Mouse (Mus musculus): ENCODE data around the gene E130114P18Rik. TPM values are rescaled to one million over a fixed set of nuclear protein-coding genes. Genes with fewer than 3 reads are reported as not detected.
A peak's percentile ranks its signal among the peaks of the same experiment; 100 is the strongest.

The E130114P18Rik gene
- under 1 TPM; 0.26 to 0.27 TPM for total RNA-seq (2021)
- long read RNA-seq, experiment 1, partial matches to known transcripts: 0 of 2 reads
- long read RNA-seq, experiment 1, other reads (novel, unspliced or antisense): 2 of 2 reads
- long read RNA-seq, experiment 2, partial matches to known transcripts: 0 of 2 reads
- long read RNA-seq, experiment 2, other reads (novel, unspliced or antisense): 2 of 2 reads

DNA sequence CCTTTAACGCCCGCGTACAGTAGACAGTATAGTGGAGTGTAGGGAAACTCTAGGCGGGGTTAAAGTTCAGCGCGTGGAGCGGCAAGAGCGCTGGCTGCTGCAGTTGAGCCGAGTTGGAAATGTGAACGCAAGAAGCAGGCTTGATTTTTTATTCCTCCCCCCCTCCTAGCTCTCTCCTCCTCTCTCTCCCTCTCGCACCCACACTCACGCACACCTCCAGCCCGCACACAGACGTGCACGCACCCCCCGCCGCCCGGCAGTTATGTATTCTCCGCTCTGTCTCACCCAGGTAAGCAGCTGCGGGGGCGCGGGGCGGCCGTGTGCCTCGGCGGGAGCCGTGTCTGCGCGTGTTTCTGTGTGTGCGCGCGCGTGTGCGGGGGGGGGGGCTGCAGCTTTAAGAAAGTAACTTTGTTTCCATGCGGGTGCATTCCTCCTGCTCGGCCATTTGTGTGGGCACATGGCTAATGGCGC, at the start of gene E130114P18Rik:
TSS of gene E130114P18Rik (minus strand) at position 373 of the 471 bp plus-strand sequence.
- peak in 1 of 2 experiments; percentile 62 for DNase-seq (ENCODE audit: low spot score in 2 of 2)

DNA sequence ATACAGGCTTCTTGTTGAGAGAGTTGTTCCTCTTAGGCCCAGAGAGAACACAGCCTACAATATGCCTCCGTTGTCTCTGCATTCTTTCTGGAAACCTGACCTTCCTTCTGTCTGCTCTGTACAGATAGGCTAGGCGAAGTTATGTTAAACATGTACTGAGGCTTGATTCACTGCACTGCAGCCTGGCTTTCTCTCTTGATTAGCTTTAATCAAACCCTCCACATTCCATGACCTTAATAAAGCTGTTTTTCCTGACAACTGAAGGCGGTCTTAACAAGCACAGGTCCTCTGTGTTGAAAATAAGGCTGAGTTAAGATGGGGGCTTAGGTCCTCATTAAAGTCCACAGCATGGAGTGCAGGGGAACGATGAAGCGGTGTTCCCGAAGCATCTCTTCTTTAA, 49.2 kb upstream of the E130114P18Rik start:
- no peak for DNase-seq (ENCODE audit: low spot score in 2 of 2)

DNA sequence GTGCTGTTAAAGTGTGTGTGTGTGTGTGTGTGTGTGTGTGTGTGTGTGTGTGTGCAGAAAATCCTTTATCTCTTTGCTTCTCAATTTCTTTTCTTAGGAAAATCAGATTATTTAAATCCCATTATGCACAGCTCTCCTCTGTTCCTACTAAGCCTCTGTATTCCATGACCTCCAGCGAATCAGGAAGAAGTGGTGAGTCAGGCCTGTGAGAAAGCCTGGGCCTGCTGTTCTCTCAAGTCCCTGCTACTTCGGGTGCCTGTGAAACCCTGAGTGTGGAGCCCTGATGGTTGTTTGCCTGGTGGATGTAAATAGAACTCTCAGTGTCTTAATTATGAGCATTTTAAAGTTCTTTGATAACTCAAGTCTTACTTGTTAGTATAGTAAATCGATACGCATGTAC, 48.0 kb upstream of the E130114P18Rik start:
- DNase-seq (ENCODE audit: low spot score in 2 of 2): no peak

DNA sequence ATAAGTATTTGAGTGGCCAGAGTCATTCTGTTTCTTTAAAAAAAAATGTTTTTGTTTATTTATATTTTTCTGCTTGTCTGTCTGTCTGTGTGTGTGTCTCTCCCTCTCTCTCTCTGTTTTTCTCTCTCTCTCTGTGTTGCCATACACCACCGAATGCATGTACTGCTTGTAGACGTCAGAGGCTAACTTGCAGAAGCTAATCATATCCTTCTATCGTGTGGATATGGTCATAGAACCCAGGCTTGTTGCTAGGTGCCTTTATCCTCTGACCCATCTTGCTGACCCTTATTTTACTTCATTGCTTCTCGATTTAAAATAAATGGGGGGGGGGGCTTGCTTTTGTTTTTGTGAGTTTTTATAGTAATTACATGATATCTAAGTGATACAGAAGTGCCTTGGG, 47.6 kb upstream of the E130114P18Rik start:
- DNase-seq (ENCODE audit: low spot score in 2 of 2): no peak

DNA sequence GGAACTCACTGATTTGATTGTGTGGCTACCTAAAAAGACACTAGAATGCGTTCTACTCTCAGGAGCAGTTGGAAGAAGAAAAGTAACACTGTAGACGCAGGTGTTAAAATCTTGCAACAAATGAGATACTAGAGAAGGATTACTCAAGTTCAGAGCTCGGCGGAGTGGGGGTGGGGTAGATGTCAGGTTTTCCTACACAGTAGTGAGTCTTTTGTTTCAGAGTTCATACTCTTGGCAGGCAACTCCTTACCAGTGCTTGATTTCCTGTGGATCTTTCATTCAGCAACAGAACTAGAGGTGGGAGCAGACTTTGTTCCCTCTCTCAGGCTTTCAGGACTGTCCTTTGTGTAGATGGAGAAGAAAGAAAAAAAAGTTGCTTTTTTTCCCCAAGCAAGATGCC, 46.6 kb upstream of the E130114P18Rik start:
- no peak for DNase-seq (ENCODE audit: low spot score in 2 of 2)

DNA sequence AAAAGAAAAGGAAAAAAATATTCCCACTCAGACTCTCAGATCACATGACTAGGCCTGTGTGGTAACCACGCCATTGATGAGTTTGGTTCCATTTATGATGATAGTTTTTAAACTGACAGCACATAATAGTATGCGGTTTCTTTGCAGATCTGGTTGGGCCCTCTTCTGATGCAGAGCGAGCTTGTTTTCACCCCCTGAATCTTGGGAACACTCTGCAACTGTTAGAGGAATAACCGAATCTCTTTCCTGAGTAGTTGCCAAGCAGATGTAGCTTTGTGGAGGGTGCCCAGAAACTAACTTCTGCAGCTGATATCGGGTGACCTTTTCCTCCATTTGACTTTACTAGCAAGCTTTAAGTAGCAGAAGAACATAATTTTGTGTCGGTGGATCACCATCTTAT, 45.6 kb upstream of the E130114P18Rik start:
- DNase-seq (ENCODE audit: low spot score in 2 of 2): no peak

DNA sequence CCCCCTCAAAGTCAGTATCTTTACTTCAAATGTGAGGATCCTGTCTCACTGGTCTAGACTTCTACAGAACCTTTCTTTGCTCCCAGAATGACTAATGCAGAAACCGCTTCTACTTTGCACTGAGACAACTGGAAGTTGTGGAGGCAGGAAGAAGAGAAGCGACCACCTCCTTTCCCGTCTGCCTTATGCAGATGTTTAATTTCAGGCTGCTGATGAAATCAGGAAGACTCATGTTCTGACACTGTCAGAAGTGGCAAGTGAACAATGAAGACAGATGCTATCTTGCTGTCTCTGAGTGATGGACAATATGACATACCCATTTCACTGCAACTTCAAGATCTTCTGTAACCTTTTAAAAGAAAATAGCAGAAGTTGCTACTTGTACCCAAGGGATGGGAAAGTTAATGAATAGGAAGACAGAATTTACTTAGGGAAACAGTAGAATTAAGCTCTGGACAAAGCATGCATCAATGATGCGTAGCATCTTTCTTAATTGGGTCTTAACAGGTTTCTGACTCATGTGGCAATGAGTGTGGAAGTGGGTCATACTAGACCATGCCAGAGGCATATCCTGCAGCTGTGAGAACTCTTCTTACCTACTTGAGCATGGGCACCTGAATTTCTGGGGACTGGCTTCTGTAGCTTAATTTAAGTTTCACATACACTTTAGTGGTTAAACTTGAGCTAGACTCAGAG, 43.8 kb upstream of the E130114P18Rik start:
- DNase-seq (ENCODE audit: low spot score in 2 of 2): no peak

DNA sequence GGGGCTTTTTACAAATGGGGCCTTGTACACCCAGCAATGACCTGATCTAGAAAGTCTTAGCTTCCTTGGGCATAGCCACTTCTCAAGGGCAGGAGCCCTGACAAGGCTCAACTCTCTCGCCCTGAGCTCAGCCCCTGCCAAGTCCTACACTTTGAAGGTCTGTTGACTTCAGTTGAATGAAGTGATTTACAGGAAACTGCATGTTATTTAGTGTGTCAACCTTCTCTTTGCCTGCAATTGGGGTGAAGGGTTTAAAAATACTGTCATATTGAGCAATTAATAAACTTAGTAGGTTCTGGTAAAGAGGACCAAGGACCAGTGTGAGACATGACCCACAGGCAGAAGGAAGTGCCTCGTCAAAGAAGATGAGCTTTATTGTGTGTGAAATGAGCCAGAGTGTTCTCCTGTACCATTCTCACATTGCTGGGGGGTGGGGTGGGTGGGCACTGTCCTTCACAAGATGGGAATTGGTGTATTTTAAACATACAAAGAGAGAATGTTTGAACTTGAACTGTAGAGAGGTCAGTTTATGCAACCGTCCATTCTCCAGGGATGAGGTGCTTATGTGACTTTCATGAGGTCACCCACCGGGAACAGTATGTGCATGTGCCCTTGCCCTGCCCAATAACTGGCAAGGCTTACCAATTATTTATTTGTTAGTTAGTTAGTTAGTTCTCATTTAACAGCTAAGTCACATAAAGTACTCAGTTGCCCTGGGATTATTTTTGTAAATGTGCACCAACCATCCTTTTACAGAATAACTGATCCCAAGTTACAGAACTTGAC, 42.8 kb upstream of the E130114P18Rik start:
- DNase-seq (ENCODE audit: low spot score in 2 of 2): no peak

DNA sequence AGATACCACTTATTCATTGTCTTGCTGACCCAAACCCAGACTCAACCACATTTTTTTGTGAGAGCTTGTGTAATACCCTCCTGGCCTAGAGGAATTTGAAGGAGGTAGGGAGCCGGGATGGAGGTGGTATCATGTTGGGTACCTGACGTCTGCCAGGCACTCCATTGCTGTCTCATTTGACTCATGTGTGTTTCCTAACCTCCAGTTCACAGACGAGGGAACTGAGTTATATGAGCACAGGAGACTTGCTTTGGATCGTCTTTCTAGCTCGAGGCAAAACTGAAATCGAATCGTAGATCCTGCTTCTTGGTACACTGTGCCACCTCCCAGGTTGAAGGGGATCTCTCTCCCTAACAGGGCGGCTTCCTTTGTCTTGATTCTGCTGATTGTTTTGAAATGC, 41.2 kb upstream of the E130114P18Rik start:
- DNase-seq (ENCODE audit: low spot score in 2 of 2): no peak

DNA sequence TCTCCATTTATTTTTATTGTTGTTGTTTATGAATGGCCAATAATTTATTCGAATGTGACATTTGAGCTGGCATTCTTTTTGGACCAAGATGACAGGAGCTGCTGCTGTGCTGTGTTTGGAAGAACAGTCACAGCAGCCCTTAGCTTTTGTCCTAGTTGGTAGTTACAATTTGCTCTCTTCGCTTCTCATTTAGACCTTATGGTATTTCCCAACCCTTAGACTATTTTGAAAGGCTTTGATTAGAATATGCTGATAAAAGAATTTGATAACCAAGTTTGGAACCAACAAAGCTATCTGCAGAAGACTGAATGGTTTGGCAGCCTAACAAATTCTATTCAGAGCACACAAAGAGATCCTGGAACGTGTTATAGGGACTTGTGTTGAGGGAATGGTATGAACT, 40.6 kb upstream of the E130114P18Rik start:
- DNase-seq (ENCODE audit: low spot score in 2 of 2): no peak

DNA sequence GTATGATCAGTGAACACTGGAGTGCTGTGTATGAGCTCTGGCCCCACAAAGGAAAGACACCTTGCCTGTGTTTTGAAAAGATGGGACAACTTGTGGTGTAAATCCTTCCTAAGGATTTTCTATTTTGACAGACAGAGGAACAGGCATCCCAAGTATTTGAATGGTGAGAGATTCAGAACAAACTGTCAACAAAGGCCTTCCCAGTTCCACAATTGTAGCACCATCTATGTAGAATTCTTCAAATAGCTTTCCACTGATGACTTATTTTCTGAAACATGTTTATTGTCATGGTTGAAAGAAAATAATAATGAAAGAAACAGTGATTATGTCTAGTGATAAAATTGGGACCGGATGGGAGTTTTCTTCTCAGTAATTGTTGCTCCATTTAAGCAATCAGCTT, 39.9 kb upstream of the E130114P18Rik start:
- DNase-seq (ENCODE audit: low spot score in 2 of 2): no peak

DNA sequence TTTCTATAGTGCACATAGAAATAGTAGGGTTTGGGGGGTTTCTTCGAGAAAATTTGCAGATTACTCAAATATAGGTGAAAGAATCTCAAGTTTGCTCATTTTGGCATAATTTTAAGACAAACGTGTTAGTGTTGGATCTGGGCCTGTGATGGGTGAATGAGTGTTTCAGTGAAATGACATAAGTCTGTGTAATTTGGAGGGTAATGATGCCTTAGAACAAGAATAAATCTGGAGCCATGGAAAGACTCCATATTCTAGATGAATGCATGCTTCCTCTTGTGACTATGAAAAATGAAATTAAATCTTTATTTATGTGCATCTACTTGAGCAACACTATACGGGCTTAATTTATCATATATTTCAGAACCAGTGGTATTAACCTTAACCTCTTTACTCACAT, 38.9 kb upstream of the E130114P18Rik start:
- no peak for DNase-seq (ENCODE audit: low spot score in 2 of 2)

DNA sequence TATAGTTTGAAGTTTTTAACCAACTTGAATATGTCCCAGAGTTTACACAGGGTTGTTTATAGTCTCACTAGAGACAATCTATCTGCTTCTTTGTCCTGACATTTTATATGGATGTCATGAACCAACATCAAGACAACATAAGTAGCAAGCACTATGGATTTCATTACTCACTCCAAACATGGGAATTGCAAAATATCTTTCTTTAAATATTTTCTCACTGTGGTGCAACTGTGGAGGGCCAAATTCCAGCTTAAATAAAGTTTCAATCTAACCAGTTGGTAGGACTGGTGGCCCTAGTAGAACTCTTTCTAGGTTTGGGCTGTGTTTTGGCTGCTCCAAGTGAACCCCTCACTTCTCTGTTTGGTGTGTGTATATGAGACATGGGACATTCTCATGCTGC, 38.1 kb upstream of the E130114P18Rik start:
- no peak for DNase-seq (ENCODE audit: low spot score in 2 of 2)

DNA sequence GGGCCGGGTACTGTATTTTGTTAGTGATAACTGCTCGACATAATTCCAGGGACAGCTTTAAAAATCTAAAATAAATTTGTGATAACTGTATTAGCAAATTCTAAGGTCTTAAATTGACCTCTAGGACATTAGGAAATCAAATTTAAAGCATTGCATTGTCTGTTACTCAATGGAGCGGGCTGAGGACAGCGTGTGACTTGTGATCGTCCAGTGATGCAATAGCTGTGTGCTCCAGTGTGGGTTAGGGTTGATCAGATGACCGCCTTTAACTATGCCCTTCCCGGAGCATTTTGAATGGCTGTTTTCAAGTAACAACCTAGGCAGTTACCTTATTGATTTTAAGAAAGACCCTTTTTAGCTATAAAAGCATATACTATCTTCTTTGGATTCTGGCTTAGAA, 36.6 kb upstream of the E130114P18Rik start:
- DNase-seq (ENCODE audit: low spot score in 2 of 2): no peak

DNA sequence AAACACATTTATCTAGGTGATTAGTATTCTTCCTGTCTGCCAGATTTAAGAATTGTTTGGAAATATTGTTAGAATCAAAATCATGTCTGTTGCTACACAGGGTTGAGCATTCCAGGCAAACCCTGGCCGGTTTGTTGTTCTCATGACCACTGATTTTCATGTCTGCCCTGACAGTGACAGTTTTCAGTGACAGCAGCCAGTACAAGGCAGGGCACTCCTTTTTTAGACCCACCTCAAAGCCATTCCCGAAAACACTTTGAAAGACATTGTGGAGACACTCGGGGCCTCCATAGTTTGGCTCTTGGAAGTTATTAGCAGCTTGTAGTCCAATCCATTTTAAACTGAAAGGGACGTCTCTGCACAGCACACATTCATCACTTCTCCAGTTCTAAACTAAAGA, 36.1 kb upstream of the E130114P18Rik start:
- DNase-seq (ENCODE audit: low spot score in 2 of 2): no peak

DNA sequence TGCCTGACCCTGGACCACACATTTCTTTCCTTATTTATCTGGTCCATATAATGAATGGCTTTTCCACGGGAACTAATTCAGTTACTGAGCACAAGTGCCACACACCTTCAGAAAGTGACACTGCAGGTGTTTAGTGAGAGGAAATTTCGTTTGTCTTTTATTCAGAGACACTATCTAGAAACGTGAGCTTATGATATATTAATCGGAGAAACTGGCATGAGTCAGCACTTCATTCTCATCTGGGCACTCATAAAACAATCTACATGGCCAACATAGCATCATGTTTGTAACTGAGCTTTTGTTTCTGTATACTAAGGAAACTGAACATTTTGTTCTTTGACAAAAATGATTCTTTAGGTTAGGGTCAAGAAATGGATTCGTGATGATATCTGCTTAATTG, 35.2 kb upstream of the E130114P18Rik start:
- DNase-seq (ENCODE audit: low spot score in 2 of 2): no peak

DNA sequence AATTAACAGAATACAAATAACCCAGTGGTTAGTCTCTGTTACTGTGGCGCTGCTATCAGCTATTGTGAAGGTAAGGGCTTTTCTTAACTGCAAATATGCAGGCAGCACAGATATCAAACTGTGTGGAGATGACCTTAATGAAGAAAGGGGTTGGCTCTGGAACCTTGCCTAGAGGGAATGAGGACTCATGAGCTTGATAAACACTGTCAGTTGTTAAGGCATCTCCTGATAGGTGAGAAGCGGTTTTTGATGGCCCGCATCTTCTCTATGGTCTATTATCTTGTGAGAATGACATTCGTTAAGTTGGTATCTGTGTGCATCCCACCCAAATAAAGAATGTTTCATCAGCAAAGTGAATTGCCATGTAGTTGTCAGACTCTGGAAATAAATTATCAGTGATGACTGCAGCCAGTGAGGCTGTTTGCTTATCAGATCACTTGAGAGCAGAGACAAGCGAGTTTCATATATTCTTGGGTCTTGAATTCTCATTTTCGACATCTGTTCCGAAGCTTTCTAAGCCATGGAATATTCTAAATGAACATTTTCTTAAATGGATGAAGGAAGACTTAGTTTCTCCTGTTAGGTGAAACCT, 32.6 kb upstream of the E130114P18Rik start:
- DNase-seq (ENCODE audit: low spot score in 2 of 2): no peak

DNA sequence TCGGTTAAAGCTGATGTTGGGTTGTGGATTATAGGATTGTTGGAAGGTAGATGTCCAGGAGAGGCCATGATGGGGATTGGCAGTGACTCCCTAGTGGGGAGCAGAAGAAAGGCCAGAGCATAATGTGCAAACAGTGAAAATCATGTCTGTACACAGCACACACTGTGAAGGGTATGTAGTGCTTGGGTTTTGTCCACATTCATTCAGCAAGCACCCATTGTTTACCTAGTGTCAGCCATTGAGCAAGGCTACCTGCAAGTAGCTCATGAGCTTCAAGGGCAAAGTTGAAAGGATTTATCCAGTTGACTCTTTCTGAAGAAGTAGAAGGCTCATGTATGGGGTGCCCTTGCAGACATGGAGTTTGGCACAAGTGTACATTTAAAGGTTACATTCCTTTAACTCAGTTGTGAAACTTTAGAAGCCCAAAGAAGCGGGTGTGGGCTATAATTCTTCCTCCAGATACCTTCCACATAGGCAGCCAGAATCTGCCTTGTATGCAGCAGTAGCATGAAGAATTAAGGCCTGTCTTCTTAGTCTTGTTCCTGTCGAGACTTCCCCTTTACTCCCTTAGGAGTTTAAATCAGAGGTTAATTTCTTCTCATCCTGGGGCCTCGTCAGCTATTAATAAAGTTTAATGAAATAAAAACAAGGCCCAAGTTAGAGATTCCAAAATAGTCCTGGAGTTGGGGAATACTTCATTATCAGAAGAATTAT, 31.9 kb upstream of the E130114P18Rik start:
- DNase-seq (ENCODE audit: low spot score in 2 of 2): no peak

DNA sequence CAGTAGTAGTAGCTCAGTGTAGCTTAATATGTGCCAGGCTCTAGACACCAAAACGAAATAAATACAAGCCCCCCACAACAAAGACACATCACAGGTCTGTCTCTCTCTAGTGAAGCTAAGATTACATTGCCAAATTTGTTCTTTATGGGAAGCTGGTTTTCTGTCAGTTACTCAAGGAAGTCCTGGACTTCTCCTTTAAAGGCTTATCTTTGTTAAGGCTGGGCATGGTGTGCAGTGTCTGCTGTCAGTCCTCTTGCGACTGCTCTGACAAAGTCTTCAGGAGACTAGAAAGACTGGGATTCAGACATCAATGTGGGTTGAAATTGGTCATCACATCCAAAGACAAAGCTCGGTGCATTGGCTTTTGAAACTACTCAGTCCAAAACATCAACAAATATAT, 31.0 kb upstream of the E130114P18Rik start:
- no peak for DNase-seq (ENCODE audit: low spot score in 2 of 2)

DNA sequence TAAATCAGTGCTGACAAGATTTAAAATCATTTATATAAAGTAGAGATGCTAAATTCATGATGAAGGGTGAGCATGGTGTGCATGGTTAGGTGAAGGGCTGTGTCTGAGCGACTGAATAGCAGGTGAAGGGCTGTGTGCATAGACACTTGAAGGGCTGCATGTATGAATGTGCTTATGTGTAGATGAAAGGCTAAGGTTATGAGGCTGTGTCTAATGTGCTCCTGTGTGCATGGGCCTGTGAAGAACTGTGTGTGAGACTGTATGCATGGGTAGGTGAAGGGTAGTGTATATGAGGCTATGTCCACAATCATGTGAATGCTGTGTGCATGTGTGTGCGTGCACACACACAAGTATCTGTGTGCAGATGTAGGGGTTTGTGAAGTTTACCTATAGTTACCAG, 29.0 kb upstream of the E130114P18Rik start:
- DNase-seq (ENCODE audit: low spot score in 2 of 2): no peak
